21 mouse cellular contexts compared by ENCODE assay signal in the genomic region with DNA sequence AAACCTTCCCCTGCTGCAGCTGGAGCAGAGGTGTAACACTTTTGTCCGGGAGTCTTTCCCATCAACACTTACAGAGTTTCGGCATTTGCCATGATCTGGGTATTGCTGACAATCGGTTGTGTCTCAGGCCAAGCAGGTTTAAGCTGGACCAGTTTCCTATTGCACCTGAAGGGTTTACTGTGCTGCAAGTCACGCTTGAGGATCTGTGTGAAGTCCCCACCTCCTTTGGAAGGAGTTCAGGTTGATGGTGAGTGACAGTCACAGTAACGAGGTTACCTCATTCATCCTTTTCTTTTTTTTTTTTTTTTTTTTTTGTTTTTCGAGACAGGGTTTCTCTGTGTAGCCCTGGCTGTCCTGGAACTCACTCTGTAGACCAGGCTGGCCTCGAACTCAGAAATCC. TPM values are rescaled to one million over a fixed set of nuclear protein-coding genes. Genes with fewer than 3 reads are reported as not detected.
DNase-seq lines count a peak whose midpoint lies in the region; ATAC-seq and TF ChIP-seq lines count a peak whose summit lies in the region.
"Had no signal": no experiment of that assay in that cellular context is flagged by ENCODE, and none has a peak within 500 bp of the region (broad histone marks: within the 10 kb centered on the region; RNA-seq: fewer than 3 reads in every experiment).

No protein-coding gene starts in this region.

- H3K27ac ChIP-seq in kidney, embryonic 16.5 days (ENCODE audit: low read length) = no peak overlapping the region
- peak overlapping the region; percentile 84 for H3K27ac ChIP-seq in liver, adult 2 months (replicated peaks; ENCODE audit: insufficient read depth, low read depth, low read length)
- H3K27ac ChIP-seq in liver, embryonic 11.5 days (ENCODE audit: low read depth, low read length) = no peak overlapping the region
- H3K27ac ChIP-seq: embryonic facial prominence, embryonic 13.5 days; embryonic facial prominence, embryonic 15.5 days; forebrain, embryonic 10.5 days; forebrain, embryonic 12.5 days had no signal

- H3K79me2 ChIP-seq in liver, adult 2 months (ENCODE audit: control insufficient read depth, insufficient read depth, low read length) = peaks cover 10% of the 10 kb centered on the region; the same call in 1 of the 2 replicates

- WGBS in kidney, embryonic 16.5 days = 85% methylated on average over 5 of the region's 7 CpGs
- 74% methylated on average over 6 of the region's 7 CpGs for WGBS in liver, adult 2 months
- 85% methylated on average over 6 of the region's 7 CpGs for WGBS in liver, embryonic 11.5 days

- peaks cover 4% of the 10 kb centered on the region for H3K4me1 ChIP-seq in kidney, embryonic 16.5 days (ENCODE audit: insufficient read depth, low read length)
- H3K4me1 ChIP-seq in liver, adult 2 months (ENCODE audit: control insufficient read depth, insufficient read depth, low read length) = peaks cover 27% of the 10 kb centered on the region
- H3K4me1 ChIP-seq in liver, embryonic 11.5 days (replicated peaks; ENCODE audit: control insufficient read depth, insufficient read depth, low read length) = no peaks in the 10 kb centered on the region

- TF ChIP-seq CTCF in liver, adult 2 months (IDR thresholded peaks at IDR 0.05; ENCODE audit: low read depth, low read length) = no peak

- H3K36me3 ChIP-seq in kidney, embryonic 16.5 days (ENCODE audit: insufficient read depth, low read length) = no peaks in the 10 kb centered on the region
- peaks cover 9% of the 10 kb centered on the region for H3K36me3 ChIP-seq in liver, adult 2 months (ENCODE audit: control insufficient read depth, insufficient read depth, low read length)
- H3K36me3 ChIP-seq in liver, embryonic 11.5 days (ENCODE audit: control insufficient read depth, insufficient read depth, low read length) = no peaks in the 10 kb centered on the region

- peak; percentile 19 for DNase-seq in kidney, adult 9 months
- DNase-seq in liver, adult 2 months (ENCODE audit: extremely low read depth, low read depth, low spot score) = peak; percentile 61
- DNase-seq in liver, embryonic 11.5 days (ENCODE audit: low spot score) = no peak
- DNase-seq: adrenal gland, adult 2 months; adrenal gland, postnatal 10 days; adrenal gland, postnatal 25 days; cerebellum, adult 11 months; cerebellum, adult 18-20 months; cerebellum, adult 8-10 months; cerebellum, adult 9-11 months; cerebellum, postnatal 14 days; cerebellum, postnatal 36 days; embryo, embryonic 11 days had no signal

- no peak for TF ChIP-seq POLR2A in liver, adult 2 months (IDR thresholded peaks at IDR 0.05; ENCODE audit: extremely low read depth, insufficient read depth, low read length)

- no peak overlapping the region for H3K9ac ChIP-seq in kidney, embryonic 16.5 days (replicated peaks; ENCODE audit: low read length)
- no peak overlapping the region for H3K9ac ChIP-seq in liver, adult 2 months (ENCODE audit: low read depth, low read length)
- H3K9ac ChIP-seq in liver, embryonic 11.5 days (ENCODE audit: low read depth, low read length) = no peak overlapping the region
- H3K9ac ChIP-seq: embryonic facial prominence, embryonic 13.5 days; embryonic facial prominence, embryonic 15.5 days; forebrain, embryonic 12.5 days had no signal

- no peaks in the 10 kb centered on the region for H3K9me3 ChIP-seq in kidney, embryonic 16.5 days (ENCODE audit: low read length)
- H3K9me3 ChIP-seq in liver, embryonic 11.5 days (ENCODE audit: control insufficient read depth, low read length) = no peaks in the 10 kb centered on the region
- H3K9me3 ChIP-seq: embryonic facial prominence, embryonic 13.5 days; embryonic facial prominence, embryonic 15.5 days; forebrain, embryonic 10.5 days; forebrain, embryonic 12.5 days had no signal

- no peak overlapping the region for H3K4me3 ChIP-seq in kidney, embryonic 16.5 days (ENCODE audit: low read length)
- H3K4me3 ChIP-seq in liver, adult 2 months (ENCODE audit: insufficient read depth, low read depth, low read length) = no peak overlapping the region
- H3K4me3 ChIP-seq in liver, embryonic 11.5 days (ENCODE audit: low read depth, low read length) = no peak overlapping the region
- H3K4me3 ChIP-seq: embryonic facial prominence, embryonic 13.5 days; embryonic facial prominence, embryonic 15.5 days; erythroblast, embryonic 14.5 days; forebrain, embryonic 10.5 days; forebrain, embryonic 12.5 days had no signal

- no peak overlapping the region for H3K4me2 ChIP-seq in kidney, embryonic 16.5 days (replicated peaks; ENCODE audit: low read depth, low read length)
- H3K4me2 ChIP-seq in liver, embryonic 11.5 days = no peak overlapping the region
- H3K4me2 ChIP-seq: embryonic facial prominence, embryonic 13.5 days; embryonic facial prominence, embryonic 15.5 days; forebrain, embryonic 12.5 days had no signal

- H3K27me3 ChIP-seq in kidney, embryonic 16.5 days (ENCODE audit: insufficient read depth, low read length) = no peaks in the 10 kb centered on the region
- no peaks in the 10 kb centered on the region for H3K27me3 ChIP-seq in liver, adult 2 months (ENCODE audit: control insufficient read depth, insufficient read depth, low read length)
- no peaks in the 10 kb centered on the region for H3K27me3 ChIP-seq in liver, embryonic 11.5 days (replicated peaks; ENCODE audit: control insufficient read depth, insufficient read depth, low read length)
- H3K27me3 ChIP-seq: embryonic facial prominence, embryonic 13.5 days; embryonic facial prominence, embryonic 15.5 days; forebrain, embryonic 12.5 days had no signal

- ATAC-seq in kidney, embryonic 16.5 days (ENCODE audit: low FRiP score, low TSS enrichment) = no peak
- no peak for ATAC-seq in liver, embryonic 11.5 days (replicated peaks; ENCODE audit: low FRiP score)
- ATAC-seq: forebrain, embryonic 14.5 days; forebrain, embryonic 16.5 days had no signal

RNA-seq across cellular contexts. Expression of gene Tmem19, which starts 6.2 kb away (rescaled TPM):
- 43.3 and 44.3 TPM in 2 replicates for polyA plus RNA-seq in kidney, embryonic 16.5 days (2015; fragmentation: Nextera tagmentation; extraction: Ambion mirVana)
- total RNA-seq in liver, adult 2 months (2014; rRNA removed) = 30.8 and 36.7 TPM in 2 replicates
- 41.8 and 47.4 TPM in 2 replicates for polyA plus RNA-seq in liver, adult 2 months (2012; rRNA removed)
- polyA plus RNA-seq in liver, embryonic 11.5 days (2014; fragmentation: Nextera tagmentation; extraction: Ambion mirVana) = 21.2 and 22.8 TPM in 2 replicates

RNA-seq across cellular contexts. Expression of gene Thap2, which starts 28.1 kb away (rescaled TPM):
- polyA plus RNA-seq in kidney, embryonic 16.5 days (2015; fragmentation: Nextera tagmentation; extraction: Ambion mirVana) = 18.4 and 24.9 TPM in 2 replicates
- 6.6 and 8.7 TPM in 2 replicates for total RNA-seq in liver, adult 2 months (2014; rRNA removed)
- 2.5 and 3.8 TPM in 2 replicates for polyA plus RNA-seq in liver, adult 2 months (2012; rRNA removed)
- 15.7 and 16.4 TPM in 2 replicates for polyA plus RNA-seq in liver, embryonic 11.5 days (2014; fragmentation: Nextera tagmentation; extraction: Ambion mirVana)

RNA-seq across cellular contexts. Expression of gene Zfc3h1, which starts 28.7 kb away (rescaled TPM):
- polyA plus RNA-seq in kidney, embryonic 16.5 days (2015; fragmentation: Nextera tagmentation; extraction: Ambion mirVana) = 17.0 and 20.8 TPM in 2 replicates
- total RNA-seq in liver, adult 2 months (2014; rRNA removed) = 28.3 and 31.6 TPM in 2 replicates
- polyA plus RNA-seq in liver, adult 2 months (2012; rRNA removed) = 6.0 and 7.9 TPM in 2 replicates
- polyA plus RNA-seq in liver, embryonic 11.5 days (2014; fragmentation: Nextera tagmentation; extraction: Ambion mirVana) = 21.9 and 24.7 TPM in 2 replicates

RNA-seq across cellular contexts. Expression of gene Rab21, which starts 40.7 kb away (rescaled TPM):
- 4.7 and 4.9 TPM in 2 replicates for polyA plus RNA-seq in kidney, embryonic 16.5 days (2015; fragmentation: Nextera tagmentation; extraction: Ambion mirVana)
- 14.7 and 16.5 TPM in 2 replicates for total RNA-seq in liver, adult 2 months (2014; rRNA removed)
- polyA plus RNA-seq in liver, adult 2 months (2012; rRNA removed) = 18.0 and 19.0 TPM in 2 replicates
- polyA plus RNA-seq in liver, embryonic 11.5 days (2014; fragmentation: Nextera tagmentation; extraction: Ambion mirVana) = 5.1 and 5.3 TPM in 2 replicates
